Mouse (Mus musculus) kidney, postnatal 36 days (tissue): ENCODE measurements at regions not wholly inside any gene's neighbourhood (a gene's known extent, or its start where the extent isn't known, plus 50 kb on each side); places are given as distances from the start of the nearest gene placed in this dataset.

Experiments
- DNase-seq, 2 experiments: peaks; one replicate each; pipeline ENCODE4 v3.0.0; 2021 to 2022; ENCODE audit warnings: mixed read lengths in 2 of 2

DNA sequence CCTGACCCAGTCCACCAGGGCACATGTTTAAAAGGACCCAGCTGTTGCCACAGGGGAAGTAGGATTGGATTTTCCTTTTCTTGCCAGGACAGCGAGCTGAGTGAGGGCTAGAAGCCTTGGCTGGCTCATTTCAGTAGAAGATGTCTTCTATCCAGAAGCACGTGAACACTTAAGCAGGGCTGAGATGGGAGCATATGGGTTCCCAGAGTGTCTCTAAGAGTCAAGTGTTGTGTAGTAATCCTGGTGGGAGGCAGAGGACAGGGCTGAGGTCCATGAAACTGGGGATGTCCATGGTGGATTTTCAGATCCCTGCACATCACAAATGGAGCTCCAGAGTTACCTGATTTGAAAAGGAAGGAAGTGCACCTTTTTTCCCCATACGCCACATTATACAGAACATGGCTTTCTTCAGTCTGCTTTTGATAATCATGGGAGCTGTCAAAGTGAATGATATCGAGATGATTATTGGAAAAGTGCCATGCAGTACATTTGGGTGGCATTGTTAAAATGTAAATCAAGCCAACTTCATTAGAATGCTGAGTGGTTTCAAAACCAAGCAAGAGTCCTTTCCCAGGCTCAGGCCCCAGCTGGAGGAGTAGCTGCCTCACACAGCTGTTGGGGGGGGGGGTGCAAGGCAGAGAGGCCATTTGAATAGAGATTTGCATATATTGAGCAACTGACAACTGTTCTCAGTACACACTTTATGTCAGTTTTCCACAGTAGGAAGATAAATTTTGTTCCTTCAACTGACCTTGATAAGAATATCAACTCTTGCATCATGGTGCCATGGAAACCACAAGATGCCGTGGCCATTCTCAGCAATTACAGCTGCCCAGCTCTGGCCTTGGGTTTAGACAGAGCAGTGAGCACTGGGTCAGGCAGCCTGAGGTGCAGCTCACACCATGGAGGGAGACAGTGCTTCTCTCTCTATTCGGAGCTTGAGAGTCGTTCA, 81.7 kb downstream of the Slc35b3 start:
- no peak for DNase-seq

- no peak for DNase-seq
Measured at GRCm38 (mm10) chr13:38875923-38876322, 84.8 kb downstream of the Slc35b3 start.

DNA sequence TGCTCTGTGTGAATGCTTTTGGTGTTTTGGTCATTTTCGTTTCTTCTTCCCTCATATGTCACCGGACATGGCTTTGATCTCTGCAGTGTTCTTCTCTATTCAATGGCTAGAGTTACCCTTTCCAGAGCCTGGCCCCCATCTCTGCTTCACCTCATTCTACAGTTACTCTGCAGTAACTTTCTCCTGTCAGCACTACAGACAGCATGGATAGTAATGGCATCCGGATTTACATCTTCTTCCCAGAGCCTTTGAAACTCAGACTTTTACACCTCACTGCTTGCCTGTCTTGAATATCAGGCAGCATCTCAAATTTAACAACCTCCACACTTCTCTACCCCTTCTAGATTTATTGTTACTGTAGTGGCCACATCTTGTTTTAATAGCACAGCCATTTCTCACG, 96.7 kb downstream of the Slc35b3 start:
- no peak for DNase-seq

GRCm38 (mm10) chr13:38855742-38856141, 104.9 kb downstream of the Slc35b3 start:
- no peak for DNase-seq

GRCm38 (mm10) chr13:38854986-38855385, 105.7 kb downstream of the Slc35b3 start:
- no peak for DNase-seq

GRCm38 (mm10) chr13:38852868-38853267, 107.8 kb downstream of the Slc35b3 start:
- no peak for DNase-seq

DNA sequence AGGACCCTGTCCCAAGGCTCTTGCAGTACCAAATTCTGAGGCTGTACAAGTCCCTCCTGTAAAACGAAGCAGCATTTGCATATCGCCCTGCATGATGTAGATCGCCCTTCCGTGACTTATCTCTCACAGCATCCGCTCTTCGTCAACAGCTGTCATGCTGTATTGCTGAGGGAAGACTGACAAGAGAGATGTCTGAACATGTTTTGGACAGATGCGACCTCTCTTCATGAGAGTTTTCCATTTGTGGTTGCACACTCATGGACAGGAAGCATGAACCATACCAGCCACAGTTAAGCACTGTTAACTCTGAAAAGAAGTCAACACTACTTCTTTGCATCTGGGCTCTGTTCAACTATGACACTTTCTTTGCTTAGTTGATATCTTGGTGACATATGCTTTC, 108.9 kb downstream of the Slc35b3 start:
- no peak for DNase-seq

DNA sequence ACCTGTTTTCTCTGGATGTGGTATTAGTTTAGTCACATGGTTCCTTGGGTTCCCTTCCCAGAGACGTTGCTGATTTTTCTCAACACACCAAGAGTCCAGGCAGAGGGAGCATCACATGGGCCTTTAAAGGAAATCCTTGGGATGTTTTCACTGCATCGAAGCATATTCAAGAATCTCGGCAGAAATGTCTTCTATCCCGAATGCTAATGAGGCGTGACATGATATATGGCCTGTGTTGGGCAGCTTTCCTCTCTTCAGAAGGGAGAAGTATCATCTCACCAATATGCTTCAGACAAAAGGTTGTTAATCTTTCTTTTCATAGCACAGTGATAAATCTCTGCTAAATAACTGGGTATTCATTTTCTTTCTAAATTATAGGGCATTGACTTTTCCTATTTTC, 122.4 kb downstream of the Slc35b3 start:
- no peak for DNase-seq

DNA sequence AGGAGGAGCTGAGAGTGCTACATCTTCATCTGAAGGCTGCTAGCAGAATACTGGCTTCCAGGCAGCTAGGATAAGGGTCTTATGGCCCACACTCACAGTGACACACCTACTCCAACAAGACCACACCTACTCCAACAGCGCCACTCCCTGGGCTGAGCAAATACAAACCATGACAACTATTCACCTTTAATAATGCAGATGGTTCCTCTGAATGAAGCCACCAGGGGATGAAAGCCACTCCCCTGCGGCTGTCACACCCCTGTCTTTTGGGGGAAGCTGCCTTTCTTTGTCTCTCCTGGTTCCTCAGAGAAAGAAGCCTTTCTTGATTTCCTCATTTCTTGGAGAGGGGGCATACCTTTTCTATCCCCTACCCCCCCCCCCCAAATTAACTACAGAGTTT, 135.0 kb downstream of the Slc35b3 start:
- no peak for DNase-seq

- DNase-seq, result no peak
Measured at GRCm38 (mm10) chr13:38819526-38819925, 141.1 kb downstream of the Slc35b3 start.

- DNase-seq, result no peak
Measured at GRCm38 (mm10) chr13:38818781-38819180, 141.9 kb downstream of the Slc35b3 start.

- DNase-seq, result no peak
Measured at GRCm38 (mm10) chr13:38816296-38816695, 144.4 kb downstream of the Slc35b3 start.

- no peak for DNase-seq
Measured at GRCm38 (mm10) chr13:38815002-38815707, 145.5 kb downstream of the Slc35b3 start.

DNA sequence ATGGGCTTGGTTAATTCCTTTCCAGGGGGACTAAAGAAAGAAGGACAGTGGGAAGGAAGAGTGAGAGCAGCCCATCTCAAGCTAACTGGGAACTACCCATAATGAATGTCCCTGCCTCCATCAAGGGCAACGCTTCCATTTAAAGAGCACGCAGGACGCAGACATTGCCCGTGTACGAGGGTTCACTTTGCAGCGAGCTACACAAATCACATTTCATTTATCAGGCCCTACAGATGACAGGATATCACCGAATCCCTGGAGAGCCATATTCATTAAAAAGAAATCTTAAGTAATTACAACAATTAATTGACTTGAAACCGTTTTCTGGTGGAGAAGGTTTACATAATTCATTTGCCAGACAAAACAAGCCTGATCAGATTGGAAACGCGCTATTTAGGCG, 139.7 kb upstream of the Eef1e1 start:
- no peak for DNase-seq

DNA sequence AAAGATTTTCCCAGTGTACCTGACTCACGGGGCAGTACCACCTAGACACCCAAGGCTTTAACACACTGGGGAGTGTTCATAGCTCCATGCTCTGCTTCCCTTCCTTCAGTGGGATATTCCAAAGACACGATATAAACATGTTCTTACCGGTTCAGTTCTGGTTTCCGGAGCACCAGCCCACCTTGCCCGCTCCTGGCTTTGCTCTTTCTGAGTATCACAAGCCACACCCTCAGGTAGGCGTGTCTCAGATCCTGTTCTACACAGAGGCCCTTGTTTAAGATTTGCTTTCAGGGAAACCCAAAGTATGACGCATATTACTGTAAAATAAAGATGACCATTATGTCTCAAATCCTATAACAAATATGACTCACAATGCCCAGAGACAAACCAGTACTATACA, 134.6 kb upstream of the Eef1e1 start:
- DNase-seq, result no peak

- DNase-seq, result no peak
Measured at GRCm38 (mm10) chr13:38780630-38781010, 121.8 kb upstream of the Eef1e1 start.

- DNase-seq, result no peak
Measured at GRCm38 (mm10) chr13:38779984-38780629, 121.2 kb upstream of the Eef1e1 start.

DNA sequence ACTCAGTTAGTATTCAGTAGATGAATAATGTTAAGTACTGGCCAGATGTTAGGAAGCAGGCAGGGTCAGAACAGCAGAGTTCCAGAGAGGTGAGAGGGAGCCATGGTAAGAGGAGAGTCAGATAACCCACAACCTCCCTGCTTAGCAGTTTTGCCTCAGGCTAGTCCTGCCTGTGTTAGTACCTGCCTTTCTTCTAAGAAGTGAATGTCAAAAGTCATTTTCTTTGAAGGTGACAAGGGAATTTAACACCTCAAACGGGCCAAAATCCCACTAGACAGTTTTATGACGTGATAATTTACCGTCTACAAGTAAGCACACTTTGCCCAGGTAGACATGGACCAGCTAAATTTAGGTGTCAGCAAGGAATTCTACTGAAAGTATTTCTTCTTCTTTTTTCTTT, 117.7 kb upstream of the Eef1e1 start:
- no peak for DNase-seq

DNA sequence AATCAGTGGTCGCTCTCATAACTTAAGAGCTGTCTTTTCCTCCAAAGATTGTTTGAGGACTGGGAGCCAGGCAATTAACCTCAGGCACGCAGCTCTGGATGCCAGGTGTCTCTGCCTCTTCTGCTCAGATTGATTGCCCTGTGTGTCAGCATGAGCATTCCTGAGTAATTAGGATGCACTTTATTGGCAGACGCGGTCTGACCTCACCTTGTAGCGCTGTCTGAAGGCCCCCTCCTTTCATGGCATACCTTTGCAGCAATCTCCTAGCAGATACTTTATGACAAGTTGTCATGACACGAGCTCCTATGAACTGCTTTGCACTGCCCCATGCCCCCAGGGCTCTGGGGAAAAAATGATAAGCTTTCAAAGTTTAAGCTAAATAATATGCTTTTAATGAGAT, 114.1 kb upstream of the Eef1e1 start:
- no peak for DNase-seq

GRCm38 (mm10) chr13:38766133-38766532, 107.3 kb upstream of the Eef1e1 start:
- DNase-seq, result peak; percentile 8 to 62

- DNase-seq, result no peak
Measured at GRCm38 (mm10) chr13:38760261-38760660, 101.4 kb upstream of the Eef1e1 start.

DNA sequence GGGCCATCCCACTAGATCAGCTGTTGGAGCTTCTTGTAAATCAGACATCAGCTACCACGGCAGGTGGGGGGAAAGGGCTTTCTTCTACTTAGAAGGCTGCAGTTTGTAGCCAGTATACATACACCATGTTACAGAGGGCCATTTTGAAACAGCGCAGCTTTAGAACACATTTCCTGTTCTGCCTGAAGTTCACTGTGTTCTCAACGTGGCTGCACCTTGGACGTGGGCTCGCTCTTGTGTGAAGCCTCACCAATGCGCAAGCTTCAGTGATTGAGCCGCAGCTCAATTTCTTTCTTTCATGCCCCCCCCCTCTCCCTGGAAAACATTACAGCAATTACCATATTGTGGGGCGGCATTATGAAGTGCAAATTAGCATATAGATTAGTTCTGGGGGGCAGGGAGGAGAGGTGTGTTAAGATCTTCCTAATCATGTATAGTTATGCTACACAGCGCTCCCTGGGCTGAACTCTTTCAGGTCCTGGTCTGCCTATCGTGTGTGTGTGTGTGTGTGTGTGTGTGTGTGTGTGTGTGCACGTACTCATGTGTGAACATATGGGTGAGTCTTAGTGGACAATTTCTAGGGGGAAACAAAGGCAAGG, 97.9 kb upstream of the Eef1e1 start:
- no peak for DNase-seq

- no peak for DNase-seq
Measured at GRCm38 (mm10) chr13:38753722-38754121, 94.9 kb upstream of the Eef1e1 start.
